Mouse (Mus musculus): ENCODE results near the gene Cenpv. TPM values are rescaled to one million over a fixed set of nuclear protein-coding genes. Genes with fewer than 3 reads are reported as not detected.
"Not testable (repeated sequence)": the region's sequence is repeated elsewhere in the genome, so short reads cannot be mapped to it uniquely, and the experiment has no call there.

Cenpv gene
- polyA plus RNA-seq, 1 experiment from 2014 or later: 20.8 TPM

DNA sequence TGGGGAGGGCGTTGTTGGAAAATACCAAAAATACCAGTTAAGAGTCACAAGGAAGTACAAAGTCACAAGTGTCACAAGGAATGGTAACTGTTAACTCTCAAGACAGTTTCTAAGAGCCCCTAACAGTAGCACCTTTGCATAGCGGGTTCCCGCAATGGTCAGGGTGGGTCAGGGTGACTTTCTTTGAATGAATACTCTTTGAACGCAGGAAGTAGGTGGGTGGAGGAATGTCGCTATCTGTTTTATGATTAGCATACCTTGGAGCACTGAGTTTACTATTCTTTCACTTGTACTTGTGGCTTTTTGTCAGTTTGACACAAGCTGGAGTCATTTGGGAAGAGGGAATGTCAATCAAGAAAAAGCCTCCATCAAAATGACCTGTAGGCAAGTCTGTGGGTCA, 30.2 kb downstream of the Cenpv start:
- DNase-seq (ENCODE audit: low spot score): not testable (repeated sequence)

DNA sequence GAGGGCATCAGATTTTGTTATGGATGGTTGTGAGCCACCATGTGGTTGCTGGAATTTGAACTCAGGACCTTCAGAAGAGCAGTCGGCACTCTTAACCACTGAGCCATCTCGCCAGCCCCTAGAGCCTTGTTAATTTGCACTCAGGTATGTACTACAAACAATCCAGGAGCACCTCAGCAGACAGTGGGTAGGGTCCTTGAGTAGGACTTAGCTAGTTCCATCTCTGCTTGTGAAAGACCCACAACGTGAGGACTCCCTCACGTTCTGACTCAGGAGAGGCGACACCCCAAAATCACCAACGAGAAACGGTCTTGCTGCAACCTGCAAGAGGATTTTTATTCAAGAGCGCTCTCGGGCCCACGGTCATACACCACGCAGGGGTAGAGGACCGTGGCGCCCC, 30.7 kb downstream of the Cenpv start:
- DNase-seq (ENCODE audit: low spot score): not testable (repeated sequence)

DNA sequence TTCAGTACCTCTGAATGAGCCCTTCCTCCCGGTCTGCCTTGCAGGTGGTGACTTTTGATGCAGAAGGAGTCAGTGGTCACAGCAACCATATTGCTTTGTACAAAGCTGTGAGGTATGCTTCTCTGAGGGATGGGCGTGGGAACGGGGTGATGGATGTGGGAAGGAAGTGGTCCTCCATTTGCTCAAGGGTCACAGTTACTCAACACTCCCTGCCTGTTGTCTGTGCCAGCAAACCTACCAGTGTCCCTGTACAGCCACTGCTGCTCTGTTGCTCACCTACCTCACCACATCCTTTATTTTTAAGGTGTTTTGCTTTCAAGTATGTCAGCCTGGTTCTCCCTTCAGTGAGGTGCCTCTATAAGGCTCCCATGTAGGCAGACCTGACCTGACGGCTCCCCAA, 31.4 kb downstream of the Cenpv start:
- peak; percentile 53 for DNase-seq (ENCODE audit: low spot score)

DNA sequence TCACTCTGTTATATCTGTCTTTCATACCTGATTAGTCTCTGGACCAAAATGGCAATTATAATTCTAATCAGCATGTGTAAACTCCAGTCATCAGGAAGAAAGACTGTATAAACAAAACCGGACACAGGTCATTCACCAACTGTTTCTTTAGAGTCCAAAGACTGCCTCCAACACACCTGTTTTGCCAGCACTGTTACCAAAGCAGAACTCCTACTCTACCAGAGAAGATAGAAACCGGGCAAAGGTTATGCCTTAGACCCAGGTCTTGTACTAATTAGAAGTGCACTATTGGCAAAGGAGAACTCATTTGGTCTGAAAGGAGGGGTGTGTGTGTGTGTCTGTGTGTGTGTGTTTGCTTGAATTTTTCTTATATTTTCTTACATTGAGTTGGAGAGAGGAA, 38.5 kb downstream of the Cenpv start:
- no peak for DNase-seq (ENCODE audit: low spot score)

DNA sequence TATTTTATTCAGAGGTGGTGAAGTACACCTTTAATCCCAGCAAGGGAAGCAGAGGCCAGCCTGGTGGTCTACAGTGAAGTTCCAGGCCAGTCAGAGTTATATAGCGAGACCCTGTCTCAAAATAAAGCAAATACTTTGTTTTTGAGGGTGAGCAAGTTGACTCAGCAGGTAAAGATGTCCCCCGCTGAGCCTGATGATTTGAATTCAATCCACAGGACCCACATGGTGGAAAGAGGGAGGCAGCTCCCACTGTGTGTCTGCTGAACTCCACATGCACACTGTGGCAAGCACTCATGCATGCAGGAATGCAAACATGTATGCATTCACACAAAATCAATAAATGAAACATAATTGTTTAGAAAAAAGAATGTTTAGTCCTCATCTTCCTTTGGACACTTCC, 40.3 kb downstream of the Cenpv start:
- DNase-seq (ENCODE audit: low spot score): no peak

DNA sequence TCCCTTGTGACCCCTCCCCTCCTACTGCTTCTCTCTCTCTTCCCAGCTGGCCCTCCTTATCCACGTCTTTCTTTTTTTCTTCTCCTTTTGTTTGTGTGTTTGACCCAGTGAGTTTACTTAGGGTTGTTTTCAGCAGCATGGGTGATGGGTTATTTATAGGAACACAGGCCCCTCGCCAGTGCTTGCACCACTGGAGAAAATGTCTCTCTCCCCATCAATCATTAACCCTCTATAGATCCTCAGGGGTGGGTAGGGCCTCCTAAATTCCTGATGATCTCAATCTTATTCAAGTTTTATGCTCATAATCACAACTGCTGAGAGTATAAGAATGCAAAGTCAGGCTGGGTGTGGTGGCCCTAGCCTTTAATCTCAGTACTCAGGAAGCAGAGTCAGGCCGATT, 41.9 kb downstream of the Cenpv start:
- DNase-seq (ENCODE audit: low spot score): no peak

DNA sequence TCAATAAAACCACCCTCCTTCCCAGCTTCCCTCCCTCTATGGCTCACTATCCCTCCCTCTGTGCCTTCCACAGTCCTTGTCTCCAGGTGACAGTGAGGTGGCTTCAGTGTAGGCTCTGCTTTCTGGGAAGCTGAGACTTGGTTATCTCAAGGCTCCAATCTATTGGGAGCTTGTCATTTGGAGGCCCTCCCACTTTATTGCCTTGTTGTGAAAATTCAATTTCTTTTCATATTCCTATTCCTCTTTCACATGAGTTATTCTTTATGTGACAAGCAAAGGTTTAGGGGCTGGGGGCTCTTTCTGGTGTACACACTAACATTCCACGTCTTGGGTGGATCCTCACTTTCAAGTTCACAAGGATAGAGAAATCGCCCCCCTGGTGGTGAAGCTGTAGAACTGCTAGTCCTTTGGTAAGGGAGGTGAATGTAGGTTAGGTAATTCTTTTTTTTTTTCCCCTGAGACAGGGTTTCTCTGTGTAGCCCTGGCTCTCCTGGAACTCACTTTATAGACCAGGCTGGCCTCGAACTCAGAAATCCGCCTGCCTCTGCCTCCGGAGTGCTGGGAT, 42.8 kb downstream of the Cenpv start:
- peak; percentile 66 for DNase-seq (ENCODE audit: low spot score)

DNA sequence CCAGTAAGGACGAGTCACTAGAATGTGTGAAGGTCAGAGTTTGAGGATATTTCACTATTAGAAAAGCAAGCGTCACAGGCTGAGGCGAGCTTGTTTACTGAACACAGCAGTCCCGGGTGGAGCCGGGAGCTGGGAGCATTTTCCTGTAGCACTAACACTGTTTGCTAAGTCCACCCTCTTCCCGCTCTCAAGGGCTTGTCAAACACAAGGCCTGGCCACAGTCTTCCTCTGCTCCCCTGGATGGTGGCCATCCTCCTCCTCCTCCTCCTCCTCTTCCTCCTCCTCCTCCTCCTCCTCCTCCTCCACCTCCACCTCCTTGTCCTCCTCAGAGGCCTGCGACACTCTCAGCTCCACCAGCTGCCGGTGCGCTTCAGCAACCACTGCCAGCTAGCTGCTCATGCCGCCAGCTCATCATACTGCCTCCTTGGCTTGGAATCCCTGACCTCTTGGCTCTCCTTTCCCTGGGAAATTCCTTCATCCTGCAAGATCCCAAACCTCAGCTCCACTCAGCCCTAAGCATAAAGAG, 43.7 kb downstream of the Cenpv start:
- peak; percentile 26 for DNase-seq (ENCODE audit: low spot score)

DNA sequence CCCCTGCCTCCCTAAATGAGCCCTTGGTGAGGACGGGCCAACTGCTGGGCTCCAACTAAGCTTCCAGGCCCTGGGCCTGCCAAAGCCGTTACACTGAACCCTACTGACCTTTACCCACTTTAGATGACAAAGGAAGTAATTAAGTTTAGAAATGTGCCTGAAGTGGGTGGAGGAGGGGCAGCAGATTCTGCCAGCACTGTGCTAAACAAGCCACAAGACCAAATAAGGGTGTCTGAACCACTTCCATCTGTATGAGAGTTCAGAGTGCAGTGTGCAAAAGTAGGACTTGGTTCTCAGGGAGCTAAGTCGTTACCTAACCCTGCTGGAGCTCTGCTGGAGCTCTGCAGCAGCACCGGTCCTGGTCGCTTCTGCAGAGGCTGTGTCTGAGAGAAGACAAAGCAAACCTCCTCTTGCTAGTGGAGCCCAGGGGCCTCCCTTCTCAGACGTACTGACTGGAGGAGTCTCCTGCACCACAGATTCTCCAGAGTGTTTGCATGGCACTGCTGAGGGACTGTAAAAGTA, 44.2 kb downstream of the Cenpv start:
- DNase-seq (ENCODE audit: low spot score): peak; percentile 83

DNA sequence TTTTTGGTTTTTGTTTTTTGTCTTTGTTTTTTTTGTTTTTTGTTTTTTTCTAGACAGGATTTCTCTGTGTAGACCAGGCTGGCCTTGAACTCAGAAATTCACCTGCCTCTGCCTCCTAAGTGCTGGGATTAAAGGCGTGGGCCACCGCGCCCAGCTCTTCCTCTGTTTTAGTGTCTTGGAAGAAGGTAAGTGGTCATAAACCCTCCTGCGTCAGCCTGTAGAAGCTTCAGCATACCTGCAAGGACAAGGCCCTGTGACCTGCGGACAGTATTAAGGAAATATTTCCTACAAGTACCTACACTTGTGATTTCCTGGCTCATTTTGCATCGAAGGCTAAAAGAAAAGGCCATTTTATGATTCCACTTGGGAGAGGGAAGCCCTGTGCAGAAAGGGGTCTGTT, 45.4 kb downstream of the Cenpv start:
- no peak for DNase-seq (ENCODE audit: low spot score)

DNA sequence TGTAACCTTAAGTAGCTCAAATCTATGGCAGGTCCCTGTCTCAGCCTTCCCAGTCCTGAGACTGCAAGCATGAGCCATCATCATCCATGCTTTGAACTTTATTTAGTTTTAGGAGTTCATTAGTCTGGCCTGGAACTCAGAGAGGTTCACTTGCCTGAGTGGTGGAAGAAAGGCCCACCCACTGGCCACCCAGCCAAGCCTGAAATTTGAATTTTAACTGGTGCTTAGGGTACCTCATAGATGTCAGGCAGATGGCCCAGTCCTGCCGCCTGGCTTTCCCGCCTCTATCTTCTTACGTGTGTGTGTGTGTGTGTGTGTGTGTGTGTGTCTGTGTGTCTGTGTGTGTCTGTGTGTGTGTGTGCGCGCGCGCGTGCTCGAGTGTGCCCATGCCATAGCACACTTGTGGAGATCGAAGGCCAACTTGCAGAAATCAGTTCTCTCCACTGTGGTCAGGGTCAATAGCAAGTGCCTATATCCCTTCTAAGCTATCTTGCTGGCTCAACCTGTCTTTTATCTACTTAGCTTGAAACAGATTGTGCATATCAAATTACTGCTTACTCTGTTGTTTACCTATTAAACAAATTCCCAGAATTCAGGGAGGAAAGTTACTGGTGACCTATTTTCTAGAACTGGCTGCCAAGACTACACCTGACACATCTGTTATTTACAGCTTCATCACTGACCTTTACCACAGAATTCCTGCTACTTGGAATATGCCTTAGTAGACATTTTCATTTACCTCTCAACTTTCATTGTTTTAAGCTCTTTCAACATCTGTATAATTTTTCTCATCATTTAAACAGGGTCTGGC, 51.3 kb downstream of the Cenpv start:
- DNase-seq (ENCODE audit: low spot score): no peak

DNA sequence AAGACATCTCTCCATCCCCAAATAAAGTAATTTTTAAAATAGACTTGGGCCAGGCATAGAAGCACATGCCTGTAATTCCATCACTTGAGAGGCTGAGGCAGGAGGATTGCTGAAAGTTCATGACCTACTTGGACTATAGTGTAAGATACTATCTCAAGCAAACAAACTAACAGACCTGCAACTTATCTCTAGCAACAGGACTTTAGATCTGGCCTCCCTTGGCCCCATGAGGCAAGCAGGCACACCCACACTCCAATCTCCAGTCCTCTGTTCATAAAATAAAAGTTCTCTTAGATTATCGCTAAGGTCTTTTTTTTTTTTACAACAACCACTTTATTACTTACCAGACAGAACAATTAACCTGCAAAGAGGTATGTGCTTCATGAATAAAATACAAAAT, 52.1 kb downstream of the Cenpv start:
- DNase-seq (ENCODE audit: low spot score): no peak

DNA sequence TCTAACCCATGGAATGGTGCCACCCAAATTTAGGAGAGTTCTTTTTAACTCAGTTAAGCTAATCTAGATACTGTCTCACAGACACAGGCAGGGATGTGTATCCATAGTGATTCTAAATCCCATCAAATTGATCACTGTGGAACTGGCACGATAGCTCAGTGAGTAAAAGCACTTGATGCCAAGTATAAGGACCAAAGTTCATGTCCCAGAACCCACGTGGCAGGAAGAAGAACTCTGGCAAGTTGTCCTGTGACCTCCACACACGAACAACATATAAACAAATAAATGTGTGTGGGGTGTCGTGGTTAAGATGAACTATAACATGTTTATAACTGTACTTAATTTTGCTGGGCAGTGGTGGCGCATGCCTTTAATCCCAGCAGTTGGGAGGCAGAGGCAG, 59.5 kb downstream of the Cenpv start:
- DNase-seq (ENCODE audit: low spot score): no peak

DNA sequence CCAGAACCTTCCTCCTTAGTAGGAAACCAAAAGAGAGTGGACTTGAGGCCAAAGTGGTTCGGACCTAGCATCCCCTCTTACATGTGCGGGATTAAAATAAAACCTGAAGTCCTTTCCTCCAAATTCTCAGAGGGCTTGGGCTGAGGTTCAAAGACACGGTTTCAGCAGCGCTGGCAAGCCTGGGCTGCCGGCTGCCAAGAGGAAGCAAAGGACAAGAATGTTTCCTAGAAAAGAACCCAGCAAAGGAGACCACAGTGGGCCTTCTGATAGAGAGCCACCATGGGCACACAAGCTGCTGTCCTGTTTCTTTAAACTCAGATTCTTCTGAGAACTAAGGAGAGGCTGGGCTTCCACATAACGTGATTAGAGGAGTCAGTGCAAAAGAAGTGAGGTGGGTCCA, 60.1 kb downstream of the Cenpv start:
- DNase-seq (ENCODE audit: low spot score): no peak

DNA sequence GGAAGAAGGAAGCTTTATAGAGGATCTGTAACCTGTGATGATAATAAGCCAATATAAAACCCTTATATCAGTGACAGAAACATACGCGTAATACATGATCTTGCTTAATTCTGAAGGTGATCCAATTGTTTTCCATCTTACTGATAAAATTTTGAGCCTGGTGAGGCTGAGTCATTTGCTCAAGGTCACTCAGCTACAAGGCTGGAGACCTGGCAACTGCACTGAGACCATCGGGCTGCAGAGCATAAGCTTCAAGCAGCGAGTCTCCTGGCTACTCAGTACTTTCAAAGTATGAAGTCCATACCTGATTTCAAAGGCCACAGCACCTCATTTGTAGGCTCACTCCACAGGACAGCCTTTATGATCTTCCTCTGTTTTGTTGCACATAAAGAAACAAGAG, 62.9 kb downstream of the Cenpv start:
- DNase-seq (ENCODE audit: low spot score): no peak

Other genes starting within 250 kb of the Cenpv start
- 6.8 and 7.6 TPM in 2 replicates for gene Pigl, start 80.8 kb downstream of the Cenpv start, polyA plus RNA-seq (2015; fragmentation: Nextera tagmentation; extraction: Ambion mirVana)
- 181 and 220 TPM in 2 replicates for gene Ncor1, start 80.7 kb downstream of the Cenpv start, polyA plus RNA-seq (2015; fragmentation: Nextera tagmentation; extraction: Ambion mirVana)
- 3,204 and 3,318 TPM in 2 replicates for gene Ubb, start 11.9 kb upstream of the Cenpv start, polyA plus RNA-seq (2015; fragmentation: Nextera tagmentation; extraction: Ambion mirVana)
- 48.1 and 51.6 TPM in 2 replicates for gene Trpv2, start 35.2 kb upstream of the Cenpv start, polyA plus RNA-seq (2015; fragmentation: Nextera tagmentation; extraction: Ambion mirVana)
- gene Lrrc75a, start 109.3 kb upstream of the Cenpv start, polyA plus RNA-seq (2015; fragmentation: Nextera tagmentation; extraction: Ambion mirVana): 2.2 and 3.4 TPM in 2 replicates
- gene Mmgt2, start 109.4 kb upstream of the Cenpv start, polyA plus RNA-seq (2015; fragmentation: Nextera tagmentation; extraction: Ambion mirVana): 54.3 and 63.7 TPM in 2 replicates
- gene Zfp287, start 192.6 kb upstream of the Cenpv start, polyA plus RNA-seq (2015; fragmentation: Nextera tagmentation; extraction: Ambion mirVana): 3.0 and 3.2 TPM in 2 replicates
- gene Gm10428, start 213.8 kb upstream of the Cenpv start, polyA plus RNA-seq (2015; fragmentation: Nextera tagmentation; extraction: Ambion mirVana): not detected in 2 replicates

Measured in thymus, postnatal 0 days (tissue).